Mouse (Mus musculus): ENCODE data around the gene Tfcp2. TPM values are rescaled to one million over a fixed set of nuclear protein-coding genes. Genes with fewer than 3 reads are reported as not detected.
"Not testable (repeated sequence)": the region's sequence is repeated elsewhere in the genome, so short reads cannot be mapped to it uniquely, and the experiment has no call there.

Tfcp2 gene
- polyA plus RNA-seq, 1 experiment from 2014 or later, result 36.9 TPM

- not testable (repeated sequence) for H3K4me3 ChIP-seq; DNase-seq (ENCODE audit: low spot score); H3K27me3 ChIP-seq (ENCODE audit: insufficient read depth, poor library complexity, severe bottlenecking); H3K27ac ChIP-seq; H3K4me1 ChIP-seq (replicated peaks); H3K9me3 ChIP-seq
- H3K36me3 ChIP-seq, result peaks cover 14% of the 10 kb centered on the region
- WGBS, result 94% methylated on average over 8 of the region's 8 CpGs
Observed at GRCm38 (mm10) chr15:100499506-100499905, 52.3 kb downstream of the Tfcp2 start.

GRCm38 (mm10) chr15:100495102-100495501, 56.7 kb downstream of the Tfcp2 start, which contains the start of gene Csrnp2:
Gene Csrnp2, minus strand, starts transcription at chr15:100495488.
- no peaks in the 10 kb centered on the region for H3K27me3 ChIP-seq (ENCODE audit: insufficient read depth, poor library complexity, severe bottlenecking)
- peak within 1 kb of the TSS; percentile 91 for H3K4me3 ChIP-seq
- peaks cover 51% of the 10 kb centered on the region for H3K4me1 ChIP-seq (replicated peaks)
- H3K36me3 ChIP-seq, result no peaks in the 10 kb centered on the region
- no peaks in the 10 kb centered on the region for H3K9me3 ChIP-seq
- H3K27ac ChIP-seq, result peak within 1 kb of the TSS; percentile 98
- WGBS, result under 1% methylated on average over 40 of the region's 40 CpGs
- peak; percentile 96 for DNase-seq (ENCODE audit: low spot score)

- WGBS, result under 1% methylated on average over 29 of the region's 29 CpGs
Observed at GRCm38 (mm10) chr15:100494647-100495046, 57.2 kb downstream of the Tfcp2 start.

GRCm38 (mm10) chr15:100491966-100492365, 59.8 kb downstream of the Tfcp2 start:
- no peak for DNase-seq (ENCODE audit: low spot score)
- Histone ChIP-seq H3K27me3 (ENCODE audit: insufficient read depth, poor library complexity, severe bottlenecking) (no peaks in the 10 kb centered on the region), H3K4me1 (replicated peaks) (peaks cover 68% of the 10 kb centered on the region), H3K27ac (no peak overlapping the region), H3K36me3 (peaks cover 28% of the 10 kb centered on the region), H3K4me3 (no peak overlapping the region), H3K9me3 (no peaks in the 10 kb centered on the region)
- WGBS, result 89% methylated on average over 9 of the region's 9 CpGs

More at GRCm38 (mm10) chr15:100494647-100495046, 57.2 kb downstream of the Tfcp2 start:
- Histone ChIP-seq H3K4me3 (peak overlapping the region; percentile 91), H3K27me3 (ENCODE audit: insufficient read depth, poor library complexity, severe bottlenecking) (no peaks in the 10 kb centered on the region), H3K9me3 (no peaks in the 10 kb centered on the region), H3K4me1 (replicated peaks) (peaks cover 53% of the 10 kb centered on the region), H3K36me3 (0 out of 2 replicates have a peak, but pooled peaks cover 1% of the 10 kb centered on the region), H3K27ac (peak overlapping the region; percentile 98)
- DNase-seq (ENCODE audit: low spot score), result no peak

GRCm38 (mm10) chr15:100489263-100489662, 62.5 kb downstream of the Tfcp2 start:
- no peaks in the 10 kb centered on the region for H3K9me3 ChIP-seq
- no peaks in the 10 kb centered on the region for H3K27me3 ChIP-seq (ENCODE audit: insufficient read depth, poor library complexity, severe bottlenecking)
- whole genome bisulfite sequencing, result 82% methylated on average over 15 of the region's 15 CpGs
- H3K27ac ChIP-seq, result no peak overlapping the region; the same call in 1 of the 2 replicates
- H3K4me1 ChIP-seq (replicated peaks), result peaks cover 73% of the 10 kb centered on the region
- H3K4me3 ChIP-seq, result no peak overlapping the region
- H3K36me3 ChIP-seq, result peaks cover 55% of the 10 kb centered on the region
- DNase-seq (ENCODE audit: low spot score), result no peak

GRCm38 (mm10) chr15:100488297-100488696, 63.5 kb downstream of the Tfcp2 start:
- H3K27me3 ChIP-seq (ENCODE audit: insufficient read depth, poor library complexity, severe bottlenecking); H3K4me3 ChIP-seq; H3K27ac ChIP-seq; DNase-seq (ENCODE audit: low spot score); H3K9me3 ChIP-seq: not testable (repeated sequence)
- 88% methylated on average over 1 of the region's 1 CpGs for WGBS
- peaks cover 65% of the 10 kb centered on the region for H3K36me3 ChIP-seq
- peaks cover 64% of the 10 kb centered on the region for H3K4me1 ChIP-seq (replicated peaks)

GRCm38 (mm10) chr15:100487050-100487449, 64.8 kb downstream of the Tfcp2 start:
- Histone ChIP-seq H3K36me3 (peaks cover 77% of the 10 kb centered on the region), H3K4me1 (replicated peaks) (peaks cover 51% of the 10 kb centered on the region), H3K4me3 (no peak overlapping the region), H3K27me3 (ENCODE audit: insufficient read depth, poor library complexity, severe bottlenecking) (no peaks in the 10 kb centered on the region), H3K27ac (0 out of 2 replicates have a peak overlapping the region, but pooled peaks have one; percentile 14), H3K9me3 (no peaks in the 10 kb centered on the region)
- no peak for DNase-seq (ENCODE audit: low spot score)
- 81% methylated on average over 2 of the region's 2 CpGs for whole genome bisulfite sequencing

GRCm38 (mm10) chr15:100486450-100486849, 65.4 kb downstream of the Tfcp2 start:
- Histone ChIP-seq H3K36me3 (peaks cover 83% of the 10 kb centered on the region), H3K4me3 (0 out of 2 replicates have a peak overlapping the region, but pooled peaks have one; percentile 6), H3K4me1 (replicated peaks) (peaks cover 46% of the 10 kb centered on the region), H3K27ac (peak overlapping the region; percentile 40; the same call in 1 of the 2 replicates), H3K27me3 (ENCODE audit: insufficient read depth, poor library complexity, severe bottlenecking) (no peaks in the 10 kb centered on the region), H3K9me3 (no peaks in the 10 kb centered on the region)
- DNase-seq (ENCODE audit: low spot score), result peak; percentile 49
- 20% methylated on average over 7 of the region's 7 CpGs for WGBS

- Histone ChIP-seq H3K27me3 (ENCODE audit: insufficient read depth, poor library complexity, severe bottlenecking) (no peaks in the 10 kb centered on the region), H3K36me3 (peaks cover 92% of the 10 kb centered on the region), H3K27ac (no peak overlapping the region), H3K9me3 (no peaks in the 10 kb centered on the region), H3K4me1 (replicated peaks) (peaks cover 37% of the 10 kb centered on the region), H3K4me3 (no peak overlapping the region)
- WGBS, result 85% methylated on average over 3 of the region's 3 CpGs
- DNase-seq (ENCODE audit: low spot score), result no peak
Observed at GRCm38 (mm10) chr15:100485576-100485975, 66.2 kb downstream of the Tfcp2 start.

- peaks cover 99% of the 10 kb centered on the region for H3K36me3 ChIP-seq
- 86% methylated on average over 4 of the region's 4 CpGs for WGBS
- no peaks in the 10 kb centered on the region for H3K4me1 ChIP-seq (replicated peaks)
- no peak for DNase-seq (ENCODE audit: low spot score)
- no peak overlapping the region for H3K27ac ChIP-seq
- H3K27me3 ChIP-seq (ENCODE audit: insufficient read depth, poor library complexity, severe bottlenecking), result no peaks in the 10 kb centered on the region
- no peak overlapping the region for H3K4me3 ChIP-seq
- no peaks in the 10 kb centered on the region for H3K9me3 ChIP-seq
Observed at GRCm38 (mm10) chr15:100478925-100479324, 72.9 kb downstream of the Tfcp2 start.

GRCm38 (mm10) chr15:100478351-100478750, 73.5 kb downstream of the Tfcp2 start:
- WGBS, result 88% methylated on average over 10 of the region's 10 CpGs
- H3K4me1 ChIP-seq (replicated peaks), result no peaks in the 10 kb centered on the region
- H3K4me3 ChIP-seq, result no peak overlapping the region
- no peaks in the 10 kb centered on the region for H3K27me3 ChIP-seq (ENCODE audit: insufficient read depth, poor library complexity, severe bottlenecking)
- no peak for DNase-seq (ENCODE audit: low spot score)
- H3K36me3 ChIP-seq, result peaks cover 99% of the 10 kb centered on the region
- no peak overlapping the region for H3K27ac ChIP-seq
- H3K9me3 ChIP-seq, result no peaks in the 10 kb centered on the region

- Histone ChIP-seq H3K27me3 (ENCODE audit: insufficient read depth, poor library complexity, severe bottlenecking) (no peaks in the 10 kb centered on the region), H3K36me3 (peaks cover 84% of the 10 kb centered on the region), H3K9me3 (no peaks in the 10 kb centered on the region; the same call in 1 of the 2 replicates), H3K4me3 (no peak overlapping the region), H3K27ac (no peak overlapping the region), H3K4me1 (replicated peaks) (peaks cover 19% of the 10 kb centered on the region)
- DNase-seq (ENCODE audit: low spot score), result no peak
- 88% methylated on average over 7 of the region's 7 CpGs for WGBS
Observed at GRCm38 (mm10) chr15:100473926-100474503, 77.8 kb downstream of the Tfcp2 start.

GRCm38 (mm10) chr15:100470037-100470436, 81.8 kb downstream of the Tfcp2 start:
- 75% methylated on average over 10 of the region's 10 CpGs for WGBS
- Histone ChIP-seq H3K4me3 (peak overlapping the region; percentile 86), H3K4me1 (replicated peaks) (peaks cover 34% of the 10 kb centered on the region), H3K9me3 (no peaks in the 10 kb centered on the region; the same call in 1 of the 2 replicates), H3K36me3 (peaks cover 45% of the 10 kb centered on the region), H3K27ac (no peak overlapping the region), H3K27me3 (ENCODE audit: insufficient read depth, poor library complexity, severe bottlenecking) (no peaks in the 10 kb centered on the region)
- DNase-seq (ENCODE audit: low spot score), result no peak

All from hindbrain, embryonic 10.5 days (tissue).